Mouse (Mus musculus) liver, adult 2 months (tissue): Measurements from ENCODE around the gene Sipa1l3. TPM values are rescaled to one million over a fixed set of nuclear protein-coding genes. Genes with fewer than 3 reads are reported as not detected.

ENCODE experiments used
- DNase-seq: peaks from one replicate; pipeline ENCODE4 v3.0.0-alpha.2; 2011; ENCODE audit warnings: low read depth, low spot score; ENCODE audit errors: extremely low read depth
- H3K27ac ChIP-seq: fragments of 200-500 bp; replicated peaks from 2 replicates; pipeline ENCODE4 v1.5.1; 2012; ENCODE audit warnings: low read depth, mild to moderate bottlenecking, control low read depth, inconsistent platforms, low read length; ENCODE audit not compliant: insufficient read depth
- H3K27me3 ChIP-seq: fragments of 200-500 bp; 2 replicates; pipeline ENCODE4 v1.6.1; 2012; ENCODE audit warnings: mild to moderate bottlenecking, moderate library complexity, low read length, inconsistent platforms; ENCODE audit not compliant: control insufficient read depth, insufficient read depth
- H3K36me3 ChIP-seq: fragments of 200-500 bp; 2 replicates; pipeline ENCODE4 v1.6.1; 2012; ENCODE audit warnings: low read length, inconsistent platforms; ENCODE audit not compliant: control insufficient read depth, insufficient read depth
- H3K4me1 ChIP-seq: fragments of 200-500 bp; 2 replicates; pipeline ENCODE4 v1.6.1; 2011; ENCODE audit warnings: low read length; ENCODE audit not compliant: control insufficient read depth, insufficient read depth
- H3K4me3 ChIP-seq: fragments of 200-500 bp; 2 replicates; pipeline ENCODE4 v1.5.1; 2011; ENCODE audit warnings: low read depth, mild to moderate bottlenecking, control low read depth, low read length, moderate library complexity; ENCODE audit not compliant: insufficient read depth
- H3K79me2 ChIP-seq: fragments of 200-500 bp; 2 replicates; pipeline ENCODE4 v1.6.1; 2012; ENCODE audit warnings: inconsistent platforms, mild to moderate bottlenecking, low read length, moderate library complexity; ENCODE audit not compliant: control insufficient read depth, insufficient read depth
- H3K9ac ChIP-seq: fragments of 200-500 bp; 2 replicates; pipeline ENCODE4 v1.6.1; 2012; ENCODE audit warnings: low read depth, mild to moderate bottlenecking, control low read depth, inconsistent platforms, low read length
- CTCF ChIP-seq: fragments of 200-500 bp; IDR thresholded peaks from 2 replicates; pipeline ENCODE4 v1.5.1; 2011; ENCODE audit warnings: low read depth, low read length, control low read depth
- POLR2A ChIP-seq: fragments of 200-500 bp; IDR thresholded peaks from 2 replicates; pipeline ENCODE4 v1.6.1; 2011; ENCODE audit warnings: low read length, control low read depth; ENCODE audit not compliant: insufficient read depth; ENCODE audit errors: extremely low read depth
- WGBS: fragments of 180-500 bp; shearing (Covaris S2); methylation state at CpG from one replicate; pipeline ENCODE4 v1.1.7; 2018; 5-methylcytosine and 5-hydroxymethylcytosine counted together
- polyA plus RNA-seq: library from polyadenylated mRNA; depleted of rRNA; stranded (reverse); fragments of >200 nt; gene quantifications from 2 replicates; pipeline ENCODE4 v1.2.3, GENCODE M21; 2012
- total RNA-seq: library from RNA; depleted of rRNA; stranded (reverse); fragments of >200 nt; gene quantifications from 2 replicates; pipeline ENCODE4 v1.2.3, GENCODE M21; 2014

Gene Sipa1l3
- total and polyA plus RNA-seq, 2 experiments = 3.1 to 6.5 TPM

DNA sequence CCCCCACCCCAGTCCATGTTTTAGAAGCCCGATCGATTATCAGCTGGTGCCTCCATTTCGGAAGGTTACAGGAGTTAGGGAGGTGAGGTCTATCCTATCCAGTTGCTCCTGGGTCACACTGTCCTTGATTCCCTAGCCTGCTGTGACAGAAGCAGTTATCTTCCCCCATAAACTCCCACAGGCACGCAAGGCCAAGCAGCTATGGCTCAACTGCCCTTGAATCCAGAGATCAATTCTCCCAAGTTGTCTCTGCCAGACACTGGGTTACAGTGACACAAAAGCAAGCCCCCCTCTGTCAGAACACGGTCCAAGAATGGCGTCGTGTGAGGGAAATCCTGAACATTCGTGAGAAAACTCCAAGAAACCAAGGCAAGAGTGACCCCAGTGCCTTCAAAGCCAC lies 163.0 kb downstream of the Sipa1l3 start:
- Histone ChIP-seq H3K9ac (no peak overlapping the region), H3K27me3 (no peaks in the 10 kb centered on the region), H3K79me2 (no peaks in the 10 kb centered on the region), H3K36me3 (no peaks in the 10 kb centered on the region), H3K4me1 (no peaks in the 10 kb centered on the region), H3K27ac (no peak overlapping the region), H3K4me3 (no peak overlapping the region)
- TF ChIP-seq POLR2A (no peak), CTCF (no peak)
- no peak for DNase-seq
- WGBS = 94% methylated on average over 8 of the region's 8 CpGs

- H3K27me3 ChIP-seq = no peaks in the 10 kb centered on the region
- DNase-seq = no peak
These were observed 164.3 kb downstream of the Sipa1l3 start for GRCm38 (mm10) chr7:29354161-29354560.

GRCm38 (mm10) chr7:29352246-29352645 lies 166.2 kb downstream of the Sipa1l3 start:
- Histone ChIP-seq H3K36me3 (no peaks in the 10 kb centered on the region), H3K27ac (no peak overlapping the region), H3K4me1 (no peaks in the 10 kb centered on the region), H3K4me3 (no peak overlapping the region), H3K27me3 (no peaks in the 10 kb centered on the region), H3K79me2 (no peaks in the 10 kb centered on the region), H3K9ac (no peak overlapping the region)
- TF ChIP-seq POLR2A (no peak), CTCF (no peak)
- 90% methylated on average over 8 of the region's 8 CpGs for WGBS
- no peak for DNase-seq

More at GRCm38 (mm10) chr7:29354161-29354560, 164.3 kb downstream of the Sipa1l3 start:
- no peak overlapping the region for H3K27ac ChIP-seq
- H3K4me1 ChIP-seq = no peaks in the 10 kb centered on the region
- WGBS = 91% methylated on average over 8 of the region's 8 CpGs
- no peaks in the 10 kb centered on the region for H3K36me3 ChIP-seq
- H3K79me2 ChIP-seq = no peaks in the 10 kb centered on the region
- H3K4me3 ChIP-seq = no peak overlapping the region
- no peak for TF ChIP-seq POLR2A
- no peak for TF ChIP-seq CTCF
- H3K9ac ChIP-seq = no peak overlapping the region

DNA sequence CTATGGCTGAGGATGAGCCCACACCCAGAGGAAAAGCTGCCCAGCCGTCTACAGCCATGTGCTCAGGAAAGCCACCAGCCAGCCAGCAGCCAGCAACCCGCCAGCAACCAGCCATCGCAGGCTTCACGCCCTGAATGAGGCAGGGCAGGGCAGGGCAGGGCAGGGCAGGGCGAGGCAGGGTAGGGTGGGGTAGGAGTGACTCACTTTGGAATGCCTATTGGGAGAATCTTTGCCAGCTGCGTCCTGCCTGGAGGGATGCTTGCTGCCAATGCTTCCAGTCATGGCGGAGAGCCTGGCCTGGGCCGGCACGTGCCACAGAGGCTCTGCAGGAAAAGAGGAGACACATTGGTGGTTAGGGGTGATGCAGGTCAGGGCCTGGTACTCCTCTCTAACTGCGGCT lies 168.0 kb downstream of the Sipa1l3 start:
- H3K36me3 ChIP-seq = no peaks in the 10 kb centered on the region

GRCm38 (mm10) chr7:29346212-29346611 lies 172.2 kb downstream of the Sipa1l3 start:
- Histone ChIP-seq H3K36me3 (no peaks in the 10 kb centered on the region), H3K79me2 (no peaks in the 10 kb centered on the region), H3K27me3 (no peaks in the 10 kb centered on the region), H3K27ac (no peak overlapping the region), H3K9ac (no peak overlapping the region), H3K4me1 (peaks cover 3% of the 10 kb centered on the region; the same call in 1 of the 2 replicates), H3K4me3 (no peak overlapping the region)
- DNase-seq = no peak
- 93% methylated on average over 3 of the region's 3 CpGs for WGBS
- TF ChIP-seq CTCF (no peak), POLR2A (no peak)

More for the DNA sequence above, 168.0 kb downstream of the Sipa1l3 start:
- Histone ChIP-seq H3K79me2 (no peaks in the 10 kb centered on the region), H3K4me1 (no peaks in the 10 kb centered on the region), H3K9ac (no peak overlapping the region), H3K4me3 (no peak overlapping the region), H3K27me3 (no peaks in the 10 kb centered on the region), H3K27ac (no peak overlapping the region)
- DNase-seq = no peak
- TF ChIP-seq POLR2A (no peak), CTCF (no peak)
- WGBS = 89% methylated on average over 10 of the region's 10 CpGs

DNA sequence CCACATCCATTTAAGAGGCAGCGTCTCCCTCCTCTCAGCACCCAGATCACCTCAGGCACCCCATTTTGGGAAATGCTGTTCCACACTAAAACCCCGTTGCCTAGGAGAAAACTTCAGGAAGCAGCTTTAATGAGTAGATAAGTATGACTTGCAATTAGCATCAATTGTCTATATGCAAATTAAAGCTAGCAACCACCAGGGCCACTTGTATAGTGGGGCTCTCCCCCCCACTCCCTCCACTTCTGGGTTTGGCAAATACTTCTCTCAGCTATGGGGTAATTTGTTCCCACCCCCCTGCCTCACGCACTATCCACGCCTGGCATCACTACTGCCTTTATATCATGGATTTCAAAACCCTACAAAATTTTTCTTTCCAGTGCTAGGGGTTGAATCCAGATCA lies 172.9 kb downstream of the Sipa1l3 start:
- H3K27me3 ChIP-seq = no peaks in the 10 kb centered on the region
- no peak overlapping the region for H3K4me3 ChIP-seq
- H3K79me2 ChIP-seq = no peaks in the 10 kb centered on the region
- H3K9ac ChIP-seq = no peak overlapping the region
- H3K4me1 ChIP-seq = peaks cover 3% of the 10 kb centered on the region; the same call in 1 of the 2 replicates
- DNase-seq = no peak
- no peak for TF ChIP-seq CTCF
- no peak for TF ChIP-seq POLR2A
- H3K36me3 ChIP-seq = no peaks in the 10 kb centered on the region
- H3K27ac ChIP-seq = no peak overlapping the region
- 93% methylated on average over 4 of the region's 4 CpGs for WGBS
